Mouse (Mus musculus) CD4-positive, CD25-positive, alpha-beta regulatory T cell, adult 2 months (primary cell): ENCODE data around the gene Lnx2.

Experiments
- DNase-seq: peaks from one replicate; pipeline ENCODE4 v3.0.0-alpha.2; 2012; ENCODE audit warnings: low read depth, low spot score

Gene Lnx2

DNA sequence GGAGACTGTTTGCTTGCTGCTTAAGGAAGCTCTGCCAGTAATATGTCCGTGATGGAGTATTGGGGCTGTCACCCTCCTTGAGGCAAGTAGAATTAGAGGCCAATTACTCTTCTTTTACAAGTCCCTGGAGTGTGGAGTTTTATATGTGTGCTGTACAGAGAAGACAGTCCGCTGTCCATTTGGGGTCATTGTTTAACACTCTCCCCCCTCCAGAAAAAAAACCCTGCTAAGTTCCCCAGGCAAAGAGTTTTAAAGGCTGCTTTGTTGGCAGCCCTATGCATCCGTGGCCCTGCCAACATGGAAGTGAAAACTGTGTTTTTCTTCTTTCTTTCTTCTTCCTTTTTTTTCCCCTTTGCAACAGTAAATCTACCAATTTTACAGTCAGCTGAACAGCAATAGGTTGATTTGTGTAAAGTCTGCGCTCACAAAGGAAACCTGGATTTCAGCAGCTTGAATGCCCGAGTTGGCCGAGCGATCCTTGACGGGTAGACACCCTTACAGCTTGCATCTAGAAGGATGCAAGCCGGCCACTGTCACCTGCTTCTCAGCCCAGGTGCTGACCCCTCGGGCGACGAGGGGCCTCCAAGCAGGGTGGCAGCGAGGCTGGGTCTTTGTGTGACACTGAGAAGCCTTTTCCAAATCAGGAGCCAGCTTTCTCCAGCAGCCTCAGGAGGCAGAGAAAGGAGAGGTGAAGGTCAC, 107.5 kb downstream of the Lnx2 start:
- DNase-seq = no peak
